Comparison of ENCODE assay signal across 11 mouse cellular contexts in genomic region chr13:45005861-45006260, GRCm38 (mm10). TPM values are rescaled to one million over a fixed set of nuclear protein-coding genes. Genes with fewer than 3 reads are reported as not detected.
DNase-seq lines count a peak whose midpoint lies in the region; ATAC-seq and TF ChIP-seq lines count a peak whose summit lies in the region.
"Had no signal": no experiment of that assay in that cellular context is flagged by ENCODE, and none has a peak within 500 bp of the region (broad histone marks: within the 10 kb centered on the region; RNA-seq: fewer than 3 reads in every experiment).

No protein-coding gene starts in this region.

- no peak overlapping the region for H3K9ac ChIP-seq in intestine, embryonic 15.5 days
- H3K9ac ChIP-seq: liver, embryonic 15.5 days had no signal

- H3K27ac ChIP-seq in gastrocnemius, adult 2 months = peak overlapping the region; percentile 54; the same call in 1 of the 2 replicates
- H3K27ac ChIP-seq in limb, embryonic 10.5 days = 0 out of 2 replicates have a peak overlapping the region, but pooled peaks have one; percentile 22
- H3K27ac ChIP-seq in intestine, embryonic 15.5 days = no peak overlapping the region
- H3K27ac ChIP-seq: liver, embryonic 15.5 days had no signal

- ATAC-seq in granulocyte monocyte progenitor cell, adult 5-6 weeks (replicated peaks; ENCODE audit: poor library complexity, severe bottlenecking) = peak; percentile 64
- ATAC-seq in intestine, embryonic 15.5 days = no peak
- ATAC-seq: activated CD4-positive, CD25-positive, alpha-beta regulatory T cell, adult 4 months had no signal

- H3K36me3 ChIP-seq in limb, embryonic 10.5 days = no peaks in the 10 kb centered on the region
- no peaks in the 10 kb centered on the region for H3K36me3 ChIP-seq in intestine, embryonic 15.5 days
- H3K36me3 ChIP-seq: liver, embryonic 15.5 days had no signal

- peak; percentile 58 for DNase-seq in gastrocnemius, adult 2 months
- no peak for DNase-seq in gastrocnemius, adult 8-10 months (ENCODE audit: low spot score in 2 of 2)
- peak; percentile 77 for DNase-seq in A20 (ENCODE audit: low read depth, low spot score)
- no peak for DNase-seq in limb, embryonic 10.5 days (ENCODE audit: low spot score)
- no peak for DNase-seq in cerebellum, postnatal 25 days
- DNase-seq in heart, postnatal 36 days = no peak
- DNase-seq: cerebellum, adult 11-12 months had no signal

- H3K4me1 ChIP-seq in limb, embryonic 10.5 days = peaks cover 32% of the 10 kb centered on the region
- no peaks in the 10 kb centered on the region; the same call in 1 of the 2 replicates for H3K4me1 ChIP-seq in intestine, embryonic 15.5 days (replicated peaks)

- 61% methylated on average over 7 of the region's 7 CpGs for WGBS in limb, embryonic 10.5 days
- WGBS in intestine, embryonic 15.5 days = 59% methylated on average over 7 of the region's 7 CpGs

- H3K4me2 ChIP-seq in intestine, embryonic 15.5 days (replicated peaks) = no peak overlapping the region
- H3K4me2 ChIP-seq: liver, embryonic 15.5 days had no signal

- no peak overlapping the region for H3K4me3 ChIP-seq in gastrocnemius, adult 2 months
- H3K4me3 ChIP-seq in limb, embryonic 10.5 days = no peak overlapping the region
- H3K4me3 ChIP-seq in intestine, embryonic 15.5 days (replicated peaks) = no peak overlapping the region
- H3K4me3 ChIP-seq: liver, embryonic 15.5 days had no signal

- no peaks in the 10 kb centered on the region for H3K9me3 ChIP-seq in limb, embryonic 10.5 days (replicated peaks)
- H3K9me3 ChIP-seq in intestine, embryonic 15.5 days = no peaks in the 10 kb centered on the region
- H3K9me3 ChIP-seq: liver, embryonic 15.5 days had no signal

- H3K27me3 ChIP-seq in limb, embryonic 10.5 days (ENCODE audit: low read depth, poor library complexity, severe bottlenecking) = no peaks in the 10 kb centered on the region
- no peaks in the 10 kb centered on the region for H3K27me3 ChIP-seq in intestine, embryonic 15.5 days (replicated peaks)

- TF ChIP-seq CTCF in gastrocnemius, adult 2 months (IDR thresholded peaks at IDR 0.05) = no peak

- intact Hi-C loops in gastrocnemius, adult 2 months (cut with DNase I) = no loop called here
- intact Hi-C loops in heart, postnatal 36 days (cut with DNase I) = no loop called here

RNA-seq across cellular contexts. Expression of gene Dtnbp1, which starts 3.9 kb away (rescaled TPM):
- total RNA-seq in gastrocnemius, adult 2 months (2021) = 10 to 100 TPM; 55.4 to 67.5 TPM
- total RNA-seq in gastrocnemius, adult 8-10 months (2022) = 10 to 100 TPM; 65.6 to 74.7 (median 66.2) TPM
- total RNA-seq in granulocyte monocyte progenitor cell, adult 5-6 weeks (2014; fragmentation: Nextera tagmentation) = 96.7 and 119 TPM in 2 replicates
- 78.5 and 90.6 TPM in 2 replicates for total RNA-seq in granulocyte monocyte progenitor cell, adult 5-6 weeks (2017)
- polyA plus RNA-seq in limb, embryonic 10.5 days (2016; fragmentation: Nextera tagmentation; extraction: Ambion mirVana) = 91.3 and 100 TPM in 2 replicates
- 62.0 and 63.8 TPM in 2 replicates for polyA plus RNA-seq in intestine, embryonic 15.5 days (2015; fragmentation: Nextera tagmentation; extraction: Ambion mirVana)
- 100 to 1,000 TPM; 100 to 108 TPM for total RNA-seq in heart, postnatal 36 days (2021)

Comparison
In these comparisons a context has a peak if more than half of its experiments do, and no peak if none do; other contexts are left out.
1. DNase-seq: peak in gastrocnemius, adult 2 months (single experiment) and A20 (single experiment); none in gastrocnemius, adult 8-10 months (0 of 2), limb, embryonic 10.5 days (single experiment), cerebellum, postnatal 25 days (0 of 2) and heart, postnatal 36 days (0 of 2).